In the genomic region with DNA sequence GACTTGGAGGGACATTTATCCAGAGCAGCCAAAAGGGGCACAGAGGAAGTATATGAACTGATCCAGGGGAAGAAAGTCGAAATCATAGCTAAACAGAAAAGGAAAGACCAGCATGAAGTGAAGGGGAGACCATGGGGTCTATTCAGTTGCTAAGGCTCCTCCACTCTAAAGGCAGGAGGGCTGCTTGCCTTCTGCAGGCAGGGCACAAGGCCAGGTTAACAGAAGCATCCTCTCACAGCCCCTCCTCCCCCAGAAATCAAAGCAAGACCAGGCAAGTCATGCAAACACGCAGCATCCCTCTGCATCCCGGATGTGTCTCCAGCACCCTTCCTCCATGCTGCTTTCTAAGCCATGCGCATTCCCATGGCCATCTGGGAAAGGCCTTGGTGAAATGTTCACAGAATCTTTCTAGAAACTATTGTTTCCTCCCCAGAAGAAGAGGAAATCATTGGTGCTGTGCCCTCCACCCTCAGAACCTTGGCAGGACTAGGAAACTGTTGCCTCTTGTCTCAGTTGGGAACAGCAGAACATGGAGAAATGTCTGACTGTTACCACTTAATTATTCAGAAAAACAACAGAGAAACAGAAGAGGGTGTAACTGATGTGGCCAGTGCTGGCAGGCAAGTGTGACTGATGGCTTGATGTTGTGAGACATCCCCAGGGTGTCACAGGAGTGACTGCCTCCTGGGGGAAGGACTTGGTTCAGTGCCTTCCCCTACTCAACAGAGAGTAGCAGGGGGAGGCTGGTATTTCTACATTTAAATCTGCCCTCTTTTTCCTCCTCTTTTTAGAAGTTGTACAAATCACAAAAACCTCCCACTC, we compare ENCODE assay signal across 29 mouse cellular contexts. TPM values are rescaled to one million over a fixed set of nuclear protein-coding genes. Genes with fewer than 3 reads are reported as not detected.
A peak's percentile ranks its signal among the peaks of the same experiment; 100 is the strongest.
DNase-seq lines count a peak whose midpoint lies in the region.
"Had no signal": no experiment of that assay in that cellular context is flagged by ENCODE, and none has a peak within 500 bp of the region (broad histone marks: within the 10 kb centered on the region; RNA-seq: fewer than 3 reads in every experiment).

No protein-coding gene starts in this region.

- WGBS in limb, embryonic 10.5 days: 53% methylated on average over 4 of the region's 4 CpGs

- peaks cover 3% of the 10 kb centered on the region; the same call in 1 of the 2 replicates for H3K4me1 ChIP-seq in limb, embryonic 10.5 days
- H3K4me1 ChIP-seq: hindbrain, embryonic 12.5 days; intestine, embryonic 15.5 days; megakaryocyte, embryonic 14.5 days had no signal

- no peaks in the 10 kb centered on the region for H3K9me3 ChIP-seq in limb, embryonic 10.5 days (replicated peaks)
- H3K9me3 ChIP-seq: embryonic facial prominence, embryonic 13.5 days; hindbrain, embryonic 12.5 days; intestine, embryonic 15.5 days; limb, embryonic 13.5 days; megakaryocyte, embryonic 14.5 days; midbrain, embryonic 13.5 days; neural tube, embryonic 15.5 days had no signal

- H3K27me3 ChIP-seq in limb, embryonic 10.5 days (ENCODE audit: low read depth, poor library complexity, severe bottlenecking): no peaks in the 10 kb centered on the region
- H3K27me3 ChIP-seq: CH12.LX; embryonic facial prominence, embryonic 13.5 days; hindbrain, embryonic 12.5 days; intestine, embryonic 15.5 days; limb, embryonic 13.5 days; midbrain, embryonic 13.5 days; neural tube, embryonic 15.5 days had no signal

- no peak overlapping the region for H3K27ac ChIP-seq in limb, embryonic 10.5 days
- H3K27ac ChIP-seq: embryonic facial prominence, embryonic 13.5 days; hindbrain, embryonic 12.5 days; hindbrain, postnatal 0 days; intestine, embryonic 15.5 days; limb, embryonic 13.5 days; midbrain, embryonic 13.5 days; neural tube, embryonic 15.5 days had no signal

- no peak overlapping the region for H3K4me3 ChIP-seq in limb, embryonic 10.5 days
- H3K4me3 ChIP-seq: embryonic facial prominence, embryonic 13.5 days; hindbrain, embryonic 12.5 days; intestine, embryonic 15.5 days; limb, embryonic 13.5 days; megakaryocyte, embryonic 14.5 days; midbrain, embryonic 13.5 days; neural tube, embryonic 15.5 days had no signal

- no peaks in the 10 kb centered on the region for H3K36me3 ChIP-seq in limb, embryonic 10.5 days
- H3K36me3 ChIP-seq: embryonic facial prominence, embryonic 13.5 days; hindbrain, embryonic 12.5 days; intestine, embryonic 15.5 days; limb, embryonic 13.5 days; midbrain, embryonic 13.5 days; neural tube, embryonic 15.5 days had no signal

- DNase-seq in cerebellum, postnatal 10 days: peak; percentile 71 to 82
- DNase-seq in cerebellum, adult 9-10 months: no peak
- DNase-seq in left cerebral cortex, postnatal 4 days: peak; percentile 61
- no peak for DNase-seq in left cerebral cortex, postnatal 10 days (ENCODE audit: extremely low spot score in 1 of 2, low spot score in 2 of 2)
- DNase-seq in brain, adult 2 months (ENCODE audit: low read depth, low spot score): peak; percentile 16
- peak; percentile 37 to 72 for DNase-seq in lung, postnatal 4 days
- DNase-seq in limb, embryonic 10.5 days (ENCODE audit: low spot score): no peak
- DNase-seq: adrenal gland, adult 2 months; adrenal gland, postnatal 36 days; cerebellum, adult 8-10 months; forebrain, postnatal 0 days; gastrocnemius, postnatal 14 days; heart, postnatal 36 days; kidney, adult 2 months; kidney, postnatal 4 days; layer of hippocampus, adult 9-11 months; liver, postnatal 0 days; retina, postnatal 1 day; right cerebral cortex, postnatal 14 days had no signal

- intact Hi-C loops in left cerebral cortex, postnatal 4 days (cut with DNase I): no loop called here
- intact Hi-C loops in left cerebral cortex, postnatal 10 days (cut with DNase I): no loop called here

RNA-seq across cellular contexts. Expression of a gene that starts 36.9 kb away (rescaled TPM):
- total RNA-seq in left cerebral cortex, postnatal 4 days (2021): 10 to 100 TPM; 15.3 to 18.1 TPM
- 1 to 10 TPM; 6.7 to 6.8 TPM for total RNA-seq in left cerebral cortex, postnatal 10 days (2021)
- 13.2 and 22.8 TPM in 2 replicates for polyA plus RNA-seq in limb, embryonic 10.5 days (2016; fragmentation: Nextera tagmentation; extraction: Ambion mirVana)
- polyA plus RNA-seq: activated CD4-positive, CD25-positive, alpha-beta regulatory T cell, adult 4 months had no signal

Comparison
In these comparisons a context has a peak if more than half of its experiments do, and no peak if none do; other contexts are left out.
1. DNase-seq: peak in cerebellum, postnatal 10 days (2 of 2), left cerebral cortex, postnatal 4 days (single experiment), brain, adult 2 months (single experiment) and lung, postnatal 4 days (2 of 2); none in cerebellum, adult 9-10 months (single experiment), left cerebral cortex, postnatal 10 days (0 of 2) and limb, embryonic 10.5 days (single experiment).